Mouse (Mus musculus) stomach, postnatal 0 days (tissue): ENCODE results near the gene Mydgf. TPM values are rescaled to one million over a fixed set of nuclear protein-coding genes. Genes with fewer than 3 reads are reported as not detected.

Experiments
- ATAC-seq: fragments of 200-750 bp; cut with Nextera tagmentation; 2 replicates; pipeline ENCODE4 v1.8.0; 2017; ENCODE audit not compliant: low FRiP score, low TSS enrichment
- DNase-seq: peaks from one replicate; pipeline ENCODE4 v3.0.0-alpha.2; 2016; ENCODE audit warnings: low spot score
- H3K27ac ChIP-seq: fragments of 300-500 bp; sonication (generic); replicated peaks from 2 replicates; pipeline ENCODE4 v1.5.1; 2014; ENCODE audit warnings: mild to moderate bottlenecking, control low read depth
- H3K27me3 ChIP-seq: fragments of 300-500 bp; sonication (generic); 2 replicates; pipeline ENCODE4 v1.6.1; 2014; ENCODE audit warnings: low read length; ENCODE audit not compliant: control insufficient read depth, insufficient read depth
- H3K36me3 ChIP-seq: fragments of 300-500 bp; sonication (generic); 2 replicates; pipeline ENCODE4 v1.6.1; 2014; ENCODE audit warnings: low read length, mixed read lengths; ENCODE audit not compliant: control insufficient read depth, insufficient read depth
- H3K4me1 ChIP-seq: fragments of 300-500 bp; sonication (generic); replicated peaks from 2 replicates; pipeline ENCODE4 v1.6.1; 2014; ENCODE audit warnings: antibody characterized with exemption; ENCODE audit not compliant: control insufficient read depth, insufficient read depth
- H3K4me2 ChIP-seq: fragments of 300-500 bp; sonication (generic); replicated peaks from 2 replicates; pipeline ENCODE4 v1.6.1; 2014; ENCODE audit warnings: low read depth, mild to moderate bottlenecking, control low read depth, moderate library complexity
- H3K4me3 ChIP-seq: fragments of 300-500 bp; sonication (generic); 2 replicates; pipeline ENCODE4 v1.5.1; 2014; ENCODE audit warnings: low read depth, low read length, control low read depth
- H3K9ac ChIP-seq: fragments of 300-500 bp; sonication (generic); 2 replicates; pipeline ENCODE4 v1.6.1; 2014; ENCODE audit warnings: mild to moderate bottlenecking, low read length, control low read depth, mixed read lengths
- H3K9me3 ChIP-seq: fragments of 300-500 bp; sonication (generic); 2 replicates; pipeline ENCODE4 v1.6.1; 2016; ENCODE audit warnings: low read length; ENCODE audit not compliant: control insufficient read depth
- CTCF ChIP-seq: IDR thresholded peaks from 2 replicates; pipeline ENCODE4 v1.5.1; 2016; ENCODE audit warnings: antibody characterized with exemption, low read depth, mild to moderate bottlenecking, moderate library complexity
- EP300 ChIP-seq: optimal IDR thresholded peaks from 2 replicates; pipeline ENCODE3; 2016; ENCODE audit warnings: antibody characterized with exemption
- WGBS: fragments of 180-500 bp; shearing (Covaris S2); extraction: QIAGEN DNeasy Blood & Tissue Kit; methylation state at CpG from one replicate; pipeline ENCODE4 v1.1.7; 2014; 5-methylcytosine and 5-hydroxymethylcytosine counted together
- polyA plus RNA-seq: library from polyadenylated mRNA; unstranded; fragments of >200 nt; fragmentation: Nextera tagmentation; extraction: Ambion mirVana; gene quantifications from 2 replicates; pipeline ENCODE4 v1.2.1, GENCODE M21; 2015

The Mydgf gene
- polyA plus RNA-seq, 1 experiment from 2014 or later: 83.0 TPM

GRCm38 (mm10) chr17:56201642-56202041 is 17.9 kb upstream of the Mydgf start:
- no peaks in the 10 kb centered on the region for H3K9me3 ChIP-seq
- ATAC-seq (no peak), DNase-seq (no peak)
- TF ChIP-seq CTCF (peak; percentile 37; the same call in 1 of the 2 replicates), EP300 (no peak)
- 71% methylated on average over 3 of the region's 3 CpGs for WGBS
- no peak overlapping the region for H3K9ac ChIP-seq
- H3K27ac ChIP-seq: no peak overlapping the region
- no peak overlapping the region for H3K4me3 ChIP-seq
- no peak overlapping the region for H3K4me2 ChIP-seq
- H3K27me3 ChIP-seq: no peaks in the 10 kb centered on the region
- peaks cover 44% of the 10 kb centered on the region for H3K36me3 ChIP-seq
- H3K4me1 ChIP-seq: no peaks in the 10 kb centered on the region

GRCm38 (mm10) chr17:56200586-56200985 is 16.9 kb upstream of the Mydgf start:
- TF ChIP-seq CTCF (peak; percentile 61), EP300 (no peak)
- Histone ChIP-seq H3K4me2 (no peak overlapping the region), H3K27me3 (no peaks in the 10 kb centered on the region), H3K4me1 (no peaks in the 10 kb centered on the region), H3K9ac (no peak overlapping the region), H3K36me3 (peaks cover 43% of the 10 kb centered on the region), H3K4me3 (no peak overlapping the region), H3K27ac (no peak overlapping the region), H3K9me3 (no peaks in the 10 kb centered on the region)
- DNase-seq: peak; percentile 13
- WGBS: 88% methylated on average over 9 of the region's 9 CpGs
- no peak for ATAC-seq

GRCm38 (mm10) chr17:56196860-56197259 is 13.1 kb upstream of the Mydgf start:
- Histone ChIP-seq H3K4me2 (no peak overlapping the region), H3K4me1 (no peaks in the 10 kb centered on the region), H3K36me3 (peaks cover 29% of the 10 kb centered on the region), H3K9me3 (no peaks in the 10 kb centered on the region), H3K27me3 (no peaks in the 10 kb centered on the region), H3K4me3 (no peak overlapping the region), H3K9ac (no peak overlapping the region), H3K27ac (no peak overlapping the region)
- no peak for DNase-seq
- TF ChIP-seq CTCF (peak; percentile 72), EP300 (no peak)
- 0 out of 2 replicates have a peak, but pooled peaks have one; percentile 2 for ATAC-seq
- 77% methylated on average over 2 of the region's 2 CpGs for WGBS

GRCm38 (mm10) chr17:56194765-56195164 is 11.0 kb upstream of the Mydgf start:
- 0 out of 2 replicates have a peak, but pooled peaks have one; percentile 10 for ATAC-seq
- Histone ChIP-seq H3K4me1 (no peaks in the 10 kb centered on the region), H3K9ac (no peak overlapping the region), H3K27ac (no peak overlapping the region), H3K27me3 (no peaks in the 10 kb centered on the region), H3K36me3 (peaks cover 26% of the 10 kb centered on the region), H3K4me2 (no peak overlapping the region), H3K4me3 (no peak overlapping the region), H3K9me3 (no peaks in the 10 kb centered on the region)
- 66% methylated on average over 13 of the region's 13 CpGs for WGBS
- TF ChIP-seq EP300 (no peak), CTCF (no peak)
- DNase-seq: no peak

GRCm38 (mm10) chr17:56194357-56194756 is 10.6 kb upstream of the Mydgf start:
- Histone ChIP-seq H3K9me3 (no peaks in the 10 kb centered on the region), H3K27ac (no peak overlapping the region), H3K9ac (no peak overlapping the region), H3K4me1 (no peaks in the 10 kb centered on the region), H3K4me2 (no peak overlapping the region), H3K4me3 (no peak overlapping the region), H3K36me3 (peaks cover 26% of the 10 kb centered on the region), H3K27me3 (no peaks in the 10 kb centered on the region)
- ATAC-seq (0 out of 2 replicates have a peak, but pooled peaks have one; percentile 9), DNase-seq (no peak)
- peak; percentile 46 for TF ChIP-seq CTCF
- TF ChIP-seq EP300: no peak
- 78% methylated on average over 12 of the region's 12 CpGs for WGBS

- DNase-seq (no peak), ATAC-seq (no peak)
- whole genome bisulfite sequencing: 85% methylated on average over 6 of the region's 6 CpGs
- no peaks in the 10 kb centered on the region for H3K9me3 ChIP-seq
- H3K27me3 ChIP-seq: no peaks in the 10 kb centered on the region
- H3K9ac ChIP-seq: no peak overlapping the region
- no peak overlapping the region for H3K27ac ChIP-seq
- no peak for TF ChIP-seq EP300
- TF ChIP-seq CTCF: no peak
- H3K36me3 ChIP-seq: peaks cover 14% of the 10 kb centered on the region
- H3K4me3 ChIP-seq: no peak overlapping the region
- no peaks in the 10 kb centered on the region for H3K4me1 ChIP-seq
- H3K4me2 ChIP-seq: no peak overlapping the region
Measured at GRCm38 (mm10) chr17:56191266-56191665, 7.5 kb upstream of the Mydgf start.
